Mouse (Mus musculus): ENCODE results near the gene Dtnb.

GRCm38 (mm10) chr12:3568461-3568991 lies 3.7 kb upstream of the Dtnb start:
- TF ChIP-seq CTCF (IDR thresholded peaks at IDR 0.05; ENCODE audit: borderline replicate concordance, control insufficient read depth, extremely low read depth, insufficient read depth, low read length, poor library complexity) (no peak), POLR2A (IDR thresholded peaks at IDR 0.05; ENCODE audit: control insufficient read depth, extremely low read depth, insufficient read depth, low read length, poor library complexity) (no peak)
